Mouse (Mus musculus) liver, adult 2 months (tissue): Measurements from ENCODE around the gene Agpat1.

Experiments used
- CTCF ChIP-seq: fragments of 200-500 bp; IDR thresholded peaks from 2 replicates; pipeline ENCODE4 v1.5.1; 2011; ENCODE audit warnings: low read depth, low read length, control low read depth
- POLR2A ChIP-seq: fragments of 200-500 bp; IDR thresholded peaks from 2 replicates; pipeline ENCODE4 v1.6.1; 2011; ENCODE audit warnings: low read length, control low read depth; ENCODE audit not compliant: insufficient read depth; ENCODE audit errors: extremely low read depth

DNA sequence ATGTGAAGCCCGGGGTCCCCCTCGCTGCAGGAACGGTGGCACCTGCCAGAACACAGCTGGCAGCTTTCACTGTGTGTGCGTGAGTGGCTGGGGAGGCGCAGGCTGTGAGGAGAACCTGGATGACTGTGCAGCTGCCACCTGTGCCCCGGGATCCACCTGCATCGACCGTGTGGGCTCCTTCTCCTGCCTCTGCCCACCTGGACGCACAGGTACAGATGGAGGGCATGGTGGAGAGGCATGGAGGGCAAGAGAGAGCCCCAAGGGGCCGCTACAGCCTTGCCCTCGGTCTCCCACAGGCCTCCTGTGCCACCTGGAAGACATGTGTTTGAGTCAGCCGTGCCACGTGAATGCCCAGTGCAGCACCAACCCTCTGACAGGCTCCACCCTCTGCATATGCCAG, 35.6 kb upstream of the Agpat1 start:
- TF ChIP-seq CTCF (no peak), POLR2A (no peak)
